Mouse (Mus musculus) G1E (cell line): ENCODE measurements around the gene Gja4.

ENCODE experiments used
- CTCF ChIP-seq: IDR thresholded peaks from 2 replicates; pipeline ENCODE4 v1.5.1; 2012; ENCODE audit warnings: low read depth, low read length, inconsistent platforms, mixed read lengths
- GATA1 ChIP-seq: IDR thresholded peaks from 2 replicates; pipeline ENCODE4 v1.6.1; 2012; ENCODE audit warnings: borderline replicate concordance, low read length, inconsistent platforms, mixed read lengths

DNA sequence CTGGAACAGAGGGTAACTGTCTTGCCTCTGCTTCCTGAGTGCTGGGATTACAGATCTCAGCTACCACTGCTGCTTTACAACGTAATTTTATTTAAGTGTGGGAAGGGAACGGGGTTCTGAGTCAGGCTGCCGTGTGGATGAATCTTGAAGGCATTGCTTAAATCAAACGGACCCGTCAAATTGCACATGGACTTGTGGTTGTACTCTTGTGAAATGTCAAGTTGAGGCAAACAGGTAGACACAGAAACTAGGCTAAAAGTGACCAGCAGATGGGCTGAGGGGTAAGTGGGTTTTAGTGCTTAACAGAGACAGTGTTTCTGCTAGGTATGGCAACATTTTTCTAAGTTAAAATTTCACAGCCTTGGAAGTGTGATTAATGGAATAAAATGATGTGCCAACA is 23.8 kb upstream of the Gja4 start:
- TF ChIP-seq CTCF (no peak), GATA1 (no peak)
